Mouse (Mus musculus) T-helper 17 cell (primary cell): ENCODE measurements around the gene N4bp2l1.
"Not testable (repeated sequence)": the region's sequence is repeated elsewhere in the genome, so short reads cannot be mapped to it uniquely, and the experiment has no call there.

Experiments
- in situ Hi-C, 2 experiments: fragments of 300-600 bp; cut with MboI, MseI; formaldehyde crosslinking; loops; 1 replicate in 1 of 2; 2 replicates in 1 of 2; pipeline ENCODE4 v1.15.1; 2025; ENCODE audit warnings: high pct_unique_total_duplicates in 2 of 2

Gene N4bp2l1

GRCm38 (mm10) chr5:150597088-150597487 lies at the start of gene N4bp2l1:
N4bp2l1 (minus strand) TSS chr5:150597188.
- in situ Hi-C loops = loop anchor here (10.0 kb wide), 2 partner anchors 752 to 1072 kb away; partner anchors contain the start of gene Wdr95 (in 1 of the 2)

GRCm38 (mm10) chr5:150644926-150645325 lies 47.9 kb upstream of the N4bp2l1 start:
- in situ Hi-C loops = loop anchor here (5.0 kb wide), 2 partner anchors 38 to 113 kb away; no protein-coding TSS in a partner anchor

- in situ Hi-C loops = not testable (repeated sequence)
These were observed 46.4 kb upstream of the N4bp2l1 start for GRCm38 (mm10) chr5:150643390-150643789.

GRCm38 (mm10) chr5:150641440-150641839 lies 44.5 kb upstream of the N4bp2l1 start:
- in situ Hi-C loops = no loop called here

GRCm38 (mm10) chr5:150629692-150630091 lies 32.7 kb upstream of the N4bp2l1 start:
- in situ Hi-C loops = no loop called here

- in situ Hi-C loops = no loop called here
These were observed 32.3 kb upstream of the N4bp2l1 start for GRCm38 (mm10) chr5:150629272-150629671.

GRCm38 (mm10) chr5:150625528-150625927 lies 28.5 kb upstream of the N4bp2l1 start:
- in situ Hi-C loops = no loop called here

GRCm38 (mm10) chr5:150622792-150623191 lies 25.8 kb upstream of the N4bp2l1 start:
- in situ Hi-C loops = no loop called here

- in situ Hi-C loops = no loop called here
These were observed 24.6 kb upstream of the N4bp2l1 start for GRCm38 (mm10) chr5:150621592-150621991.

- in situ Hi-C loops = no loop called here
These were observed 23.7 kb upstream of the N4bp2l1 start for GRCm38 (mm10) chr5:150620588-150621135.

GRCm38 (mm10) chr5:150618599-150619355 lies 21.8 kb upstream of the N4bp2l1 start:
- in situ Hi-C loops = no loop called here

- in situ Hi-C loops = no loop called here
These were observed 19.7 kb upstream of the N4bp2l1 start for GRCm38 (mm10) chr5:150616731-150617130.

GRCm38 (mm10) chr5:150616216-150616615 lies 19.2 kb upstream of the N4bp2l1 start:
- in situ Hi-C loops = no loop called here

- in situ Hi-C loops = no loop called here
These were observed 17.1 kb upstream of the N4bp2l1 start for GRCm38 (mm10) chr5:150614054-150614453.

GRCm38 (mm10) chr5:150611697-150612096 lies 14.7 kb upstream of the N4bp2l1 start:
- in situ Hi-C loops = no loop called here

GRCm38 (mm10) chr5:150611136-150611535 lies 14.1 kb upstream of the N4bp2l1 start:
- in situ Hi-C loops = no loop called here

- in situ Hi-C loops = loop anchor here (5.0 kb wide), 2 partner anchors 40 to 50 kb away; no protein-coding TSS in a partner anchor
These were observed 10.6 kb upstream of the N4bp2l1 start for GRCm38 (mm10) chr5:150607631-150608030.

- in situ Hi-C loops = loop anchor here (5.0 kb wide), 2 partner anchors 41 to 51 kb away; no protein-coding TSS in a partner anchor
These were observed 9.1 kb upstream of the N4bp2l1 start for GRCm38 (mm10) chr5:150606131-150606530.

GRCm38 (mm10) chr5:150601441-150602230 lies 4.6 kb upstream of the N4bp2l1 start:
- in situ Hi-C loops = no loop called here

- in situ Hi-C loops = no loop called here
These were observed 3.8 kb upstream of the N4bp2l1 start for GRCm38 (mm10) chr5:150600554-150601440.
